Comparison of ENCODE assay signal across 8 mouse cellular contexts in the genomic region with DNA sequence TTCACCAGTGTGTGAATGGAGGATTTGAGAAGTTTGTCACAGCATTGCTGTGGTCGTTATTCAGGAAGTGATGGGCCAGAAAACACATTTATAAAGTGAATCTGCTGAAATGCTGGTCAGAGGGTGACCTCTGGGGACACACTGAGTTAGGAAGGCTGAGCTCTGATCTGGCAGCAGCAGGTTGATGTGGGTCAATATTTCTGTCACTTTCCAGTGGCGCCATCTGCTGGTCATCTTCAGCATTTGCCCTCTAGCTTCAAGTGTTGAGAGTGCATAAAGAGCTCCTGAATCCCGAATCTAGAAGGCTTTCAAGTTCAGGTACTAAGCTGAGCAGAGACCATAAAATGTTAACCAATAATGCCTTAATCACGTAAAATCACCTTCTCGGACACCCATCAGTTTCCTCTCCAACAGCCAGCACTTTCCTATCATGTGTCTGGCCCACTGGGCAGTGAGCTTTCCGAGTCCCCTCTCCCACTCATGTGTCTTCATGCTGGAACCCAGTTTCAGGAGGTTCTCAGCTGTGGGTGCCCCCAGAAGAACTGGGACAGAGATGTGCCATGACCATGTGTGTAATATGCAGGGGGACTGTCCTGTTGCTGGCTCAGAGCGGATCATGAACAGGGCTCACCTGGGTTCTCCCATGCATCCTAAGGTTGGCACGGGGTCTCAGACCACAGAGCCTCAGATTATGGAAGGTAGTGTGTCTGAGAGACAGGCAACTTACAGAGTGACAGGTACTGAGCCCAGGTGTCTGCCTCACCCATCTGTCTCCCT.
DNase-seq lines count a peak whose midpoint lies in the region; ATAC-seq and TF ChIP-seq lines count a peak whose summit lies in the region.

No protein-coding gene starts in this region.

- peak; percentile 68 for DNase-seq in B cell, adult 2 months
- no peak for DNase-seq in Patski (ENCODE audit: low read depth, low spot score)
- DNase-seq in cerebellum, postnatal 14 days = peak; percentile 87 to 89
- peak; percentile 78 for DNase-seq in gastrocnemius, postnatal 10 days
- DNase-seq in kidney, adult 9 months = peak; percentile 77
- peak; percentile 57 for DNase-seq in liver, embryonic 11.5 days (ENCODE audit: low spot score)
- DNase-seq in ovary, adult 18-20 months (ENCODE audit: low spot score) = peak; percentile 41
- DNase-seq in thymus, postnatal 0 days (ENCODE audit: low spot score) = peak; percentile 75

- no peak for ATAC-seq in Patski
- ATAC-seq in liver, embryonic 11.5 days (replicated peaks; ENCODE audit: low FRiP score) = peak; percentile 46; the same call in 1 of the 2 replicates

- TF ChIP-seq CTCF in Patski (IDR thresholded peaks at IDR 0.05) = peak; percentile 93

- no peaks in the 10 kb centered on the region for H3K4me1 ChIP-seq in liver, embryonic 11.5 days (replicated peaks; ENCODE audit: control insufficient read depth, insufficient read depth, low read length)

- H3K36me3 ChIP-seq in liver, embryonic 11.5 days (ENCODE audit: control insufficient read depth, insufficient read depth, low read length) = no peaks in the 10 kb centered on the region

- no peak overlapping the region for H3K9ac ChIP-seq in liver, embryonic 11.5 days (ENCODE audit: low read depth, low read length)

- in situ Hi-C loops in Patski (cut with MboI; ENCODE audit: low pct_unique_long_range_greater_than_20kb) = loop anchor here (5.0 kb wide), 1 partner anchor 35 kb away; no protein-coding TSS in a partner anchor

- no peak overlapping the region for H3K27ac ChIP-seq in liver, embryonic 11.5 days (ENCODE audit: low read depth, low read length)

- H3K4me3 ChIP-seq in liver, embryonic 11.5 days (ENCODE audit: low read depth, low read length) = no peak overlapping the region

- WGBS in liver, embryonic 11.5 days = 56% methylated on average over 8 of the region's 8 CpGs

- no peak overlapping the region for H3K4me2 ChIP-seq in liver, embryonic 11.5 days

- POLR2A ChIA-PET in Patski (lab: Charles Lee) = no interaction called here

- CTCF ChIA-PET in Patski (lab: Charles Lee) = interaction anchor here (0.8 to 6.5 kb wide), 20 partner anchors 10 to 122 kb away, joined by 3 to 53 read pairs (median 4); partner anchors contain the start of gene Ptpre

- H3K9me3 ChIP-seq in liver, embryonic 11.5 days (ENCODE audit: control insufficient read depth, low read length) = no peaks in the 10 kb centered on the region

- no peaks in the 10 kb centered on the region for H3K27me3 ChIP-seq in Patski
- no peaks in the 10 kb centered on the region for H3K27me3 ChIP-seq in liver, embryonic 11.5 days (replicated peaks; ENCODE audit: control insufficient read depth, insufficient read depth, low read length)
